Mouse (Mus musculus) right cerebral cortex, postnatal 36 days (tissue): ENCODE measurements around the gene Rer1.

ENCODE experiments used
- DNase-seq, 2 experiments: peaks; one replicate each; pipeline ENCODE4 v3.0.0; 2022; ENCODE audit warnings: low spot score in 2 of 2, mixed read lengths in 1 of 2

The Rer1 gene

DNA sequence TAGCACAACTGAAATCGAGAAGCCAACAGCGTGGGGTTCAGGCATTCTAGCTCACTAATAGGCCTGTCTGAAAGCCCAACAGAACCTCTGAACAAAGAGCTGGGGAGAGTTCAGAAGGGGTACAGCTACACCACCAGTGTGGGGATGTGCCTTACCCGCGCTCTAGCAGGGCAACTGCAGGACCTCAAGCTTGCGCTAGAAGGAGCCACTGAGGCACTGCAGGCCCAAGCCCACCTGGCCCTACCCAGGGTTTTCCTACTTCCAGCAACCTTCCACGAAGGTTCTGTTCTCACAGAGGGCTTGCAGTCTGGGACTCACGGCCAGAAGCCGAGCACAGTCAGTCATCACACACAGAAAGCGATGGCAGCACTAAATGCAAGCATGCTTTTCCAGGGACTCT, 11.0 kb downstream of the Rer1 start:
- no peak for DNase-seq

DNA sequence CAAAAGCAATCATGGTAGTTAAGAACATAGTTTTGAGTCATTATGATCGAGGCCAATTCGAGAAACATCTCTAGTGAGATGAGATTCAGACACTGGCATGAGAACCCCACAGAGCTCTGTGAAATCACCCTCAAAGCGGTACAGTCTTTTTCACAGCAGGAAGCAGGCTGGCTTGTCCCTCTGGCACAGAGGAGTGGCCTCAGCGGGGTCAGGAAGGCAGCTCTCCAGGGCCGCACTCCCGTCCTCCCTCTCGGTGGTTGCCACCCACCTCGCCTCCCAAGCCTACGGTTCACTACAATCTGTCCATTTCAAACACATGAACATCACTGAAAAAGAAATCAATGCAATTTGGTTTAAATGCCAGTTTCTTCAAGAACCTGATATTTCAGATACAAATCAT, 11.8 kb downstream of the Rer1 start:
- DNase-seq: no peak

DNA sequence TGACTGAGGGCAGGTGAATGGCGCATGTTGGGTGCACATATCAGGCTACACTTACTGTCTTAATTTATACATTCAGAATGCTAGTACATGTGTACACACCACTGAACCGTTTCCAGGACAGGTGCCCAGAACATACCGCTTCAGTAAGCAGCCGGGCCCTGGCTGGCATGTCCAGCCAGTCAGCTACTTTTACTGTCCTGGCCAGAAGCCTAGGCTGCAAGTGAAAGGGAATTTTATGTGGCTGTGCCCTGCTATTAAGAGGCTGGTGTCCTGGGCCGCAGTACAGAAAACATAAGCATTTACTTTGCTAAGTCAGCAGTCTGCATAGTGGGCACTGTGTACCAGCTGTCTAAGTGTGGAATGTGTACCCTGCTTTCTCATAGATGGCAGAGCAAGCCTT, 15.3 kb downstream of the Rer1 start:
- no peak for DNase-seq

- no peak for DNase-seq
Observed at GRCm38 (mm10) chr4:155070199-155070598, 16.0 kb downstream of the Rer1 start.

DNA sequence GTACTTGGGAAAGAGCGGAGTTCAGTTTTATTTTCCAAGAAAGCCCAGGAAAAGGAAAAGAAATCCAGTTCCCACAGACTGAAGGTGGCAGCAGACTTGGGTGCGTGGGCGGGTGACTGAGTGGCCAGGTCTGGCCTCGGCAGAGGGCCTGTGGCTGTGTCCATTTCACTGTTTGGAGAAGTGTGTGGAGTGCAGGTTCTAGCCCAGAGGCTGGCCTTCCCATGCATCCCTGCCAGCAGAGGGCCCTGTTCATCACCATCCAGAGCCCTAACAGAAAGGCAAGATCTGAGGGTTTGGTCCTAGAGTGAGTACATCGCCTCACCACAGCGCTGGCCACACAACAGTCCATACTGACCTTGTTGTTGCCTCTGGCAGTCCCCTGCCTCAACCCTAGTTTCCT, 17.0 kb downstream of the Rer1 start:
- DNase-seq: no peak

GRCm38 (mm10) chr4:155068357-155068972, 17.7 kb downstream of the Rer1 start:
- no peak for DNase-seq

DNA sequence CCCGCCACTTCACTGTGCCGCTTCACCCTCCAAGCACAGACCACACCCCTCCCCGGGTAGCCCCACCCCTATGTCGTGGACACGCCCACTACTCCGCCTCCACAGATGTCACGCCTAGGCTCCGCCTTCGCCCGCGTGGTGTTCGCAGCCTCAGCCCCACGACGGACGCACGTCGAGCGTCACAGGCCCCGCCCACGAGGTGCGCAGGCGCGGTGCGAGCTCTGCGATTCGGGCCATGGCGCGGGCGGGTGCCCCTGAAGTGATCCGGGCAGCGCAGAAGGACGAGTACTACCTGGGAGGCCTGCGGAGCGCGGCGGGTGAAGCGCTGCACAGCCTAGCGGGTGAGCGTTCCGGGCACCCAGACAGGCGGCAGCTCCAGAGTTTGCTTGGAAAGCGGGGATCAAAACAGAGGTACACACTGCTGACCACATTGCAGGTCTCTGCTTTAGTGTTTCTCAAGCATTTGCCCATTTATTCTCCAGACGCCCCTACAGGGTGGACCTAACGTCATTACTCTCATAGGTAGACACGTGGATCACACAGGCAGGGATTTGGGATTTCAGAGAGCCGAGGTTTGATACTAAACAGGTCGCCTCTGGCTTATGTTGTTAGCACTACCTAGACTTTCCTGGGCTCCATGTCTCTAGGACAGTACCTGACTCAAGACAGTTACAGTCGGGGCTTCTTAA, 19.2 kb downstream of the Rer1 start, which contains the start of gene Pex10:
Gene Pex10 (plus strand): TSS at position 183 of the 689 bp plus-strand sequence.
- peak; percentile 94 for DNase-seq

- DNase-seq: peak; percentile 84 to 86
Observed at GRCm38 (mm10) chr4:155065970-155066833, 20.0 kb downstream of the Rer1 start.

DNA sequence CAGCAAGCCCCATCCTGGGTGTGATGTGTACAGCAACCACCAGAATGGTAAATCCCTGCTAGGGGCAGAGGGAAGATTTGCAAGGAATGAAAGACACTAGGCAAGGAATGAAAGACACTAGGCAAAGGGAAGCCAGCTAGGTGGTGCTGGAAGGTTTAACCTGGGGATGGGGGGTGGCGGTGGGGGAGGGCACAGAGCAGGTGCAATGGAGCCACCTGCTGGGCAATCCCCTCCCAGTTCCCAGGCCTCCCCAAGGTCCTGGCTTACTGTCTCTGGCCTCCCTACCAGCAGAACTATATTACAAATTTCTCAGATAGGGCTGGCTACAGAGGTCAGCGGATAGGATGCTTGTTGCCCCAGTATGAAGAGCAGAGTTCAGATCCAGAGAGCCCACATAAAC, 21.7 kb downstream of the Rer1 start:
- no peak for DNase-seq

GRCm38 (mm10) chr4:155063895-155064294, 22.3 kb downstream of the Rer1 start:
- DNase-seq: no peak

DNA sequence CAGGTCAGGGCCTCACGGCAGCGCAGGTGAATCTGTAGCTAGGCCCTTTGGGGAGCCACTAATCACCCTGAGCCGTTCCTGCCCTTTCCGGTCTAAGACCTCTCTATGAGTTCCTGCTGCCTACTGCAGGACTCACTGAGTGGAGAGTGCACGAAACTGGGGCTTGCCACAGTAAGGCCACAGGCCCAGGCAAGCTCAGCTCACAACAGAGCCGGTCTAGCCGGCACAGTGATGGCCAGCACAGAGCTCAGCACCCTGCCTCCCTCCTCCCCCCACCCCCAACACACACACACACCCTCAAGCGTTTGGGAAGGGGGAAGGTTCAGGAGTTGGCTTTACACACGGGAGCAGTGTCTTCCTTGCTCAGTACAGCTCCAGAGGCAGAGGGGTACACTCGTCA, 27.9 kb downstream of the Rer1 start:
- DNase-seq: no peak

DNA sequence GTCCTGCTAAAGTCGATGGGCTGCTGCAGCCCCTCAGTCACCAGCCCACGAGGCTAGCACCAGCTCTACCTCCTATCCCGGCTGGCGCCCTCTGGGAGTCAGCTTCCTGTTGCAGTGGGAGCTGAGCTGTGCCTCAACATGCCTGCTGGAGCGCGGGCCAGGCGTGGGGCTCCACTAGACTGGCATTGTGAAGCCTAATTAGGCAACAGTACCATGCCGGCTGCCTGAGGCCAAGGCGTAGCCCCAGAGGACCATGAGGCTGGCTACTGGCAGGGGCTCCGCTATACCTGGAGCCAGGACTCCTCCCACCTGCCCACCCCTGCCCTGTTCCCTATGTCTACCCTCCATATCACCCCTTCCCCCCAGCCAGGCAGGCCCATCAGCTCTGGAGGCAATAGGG, 29.5 kb downstream of the Rer1 start, which contains the start of gene Plch2:
Gene Plch2 (minus strand): TSS at position 61 of the 400 bp plus-strand sequence.
- no peak for DNase-seq

GRCm38 (mm10) chr4:155050116-155050515, 36.1 kb downstream of the Rer1 start:
- DNase-seq: no peak

DNA sequence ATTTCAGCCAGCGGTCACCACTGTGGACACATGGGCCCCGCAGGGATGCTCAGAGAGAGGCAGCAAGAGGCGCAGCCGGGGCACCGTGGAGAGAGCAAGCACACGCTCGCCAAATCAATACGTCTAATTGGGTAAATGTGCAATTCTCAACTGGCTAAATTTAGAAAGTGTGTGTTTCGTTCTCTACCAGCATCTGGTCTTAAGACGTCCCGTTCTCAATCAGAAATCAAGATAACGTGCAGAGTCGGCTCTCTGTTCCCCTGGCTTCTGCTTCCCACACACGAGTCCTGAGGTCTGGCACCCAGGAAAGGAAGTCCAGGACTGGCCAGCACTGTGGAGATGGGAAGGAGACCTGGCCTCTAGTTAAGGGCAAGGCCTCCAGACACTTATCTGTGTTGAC, 39.5 kb downstream of the Rer1 start:
- no peak for DNase-seq

GRCm38 (mm10) chr4:155043289-155043625, 42.9 kb downstream of the Rer1 start:
- no peak for DNase-seq

GRCm38 (mm10) chr4:155042606-155043288, 43.4 kb downstream of the Rer1 start:
- DNase-seq: no peak

DNA sequence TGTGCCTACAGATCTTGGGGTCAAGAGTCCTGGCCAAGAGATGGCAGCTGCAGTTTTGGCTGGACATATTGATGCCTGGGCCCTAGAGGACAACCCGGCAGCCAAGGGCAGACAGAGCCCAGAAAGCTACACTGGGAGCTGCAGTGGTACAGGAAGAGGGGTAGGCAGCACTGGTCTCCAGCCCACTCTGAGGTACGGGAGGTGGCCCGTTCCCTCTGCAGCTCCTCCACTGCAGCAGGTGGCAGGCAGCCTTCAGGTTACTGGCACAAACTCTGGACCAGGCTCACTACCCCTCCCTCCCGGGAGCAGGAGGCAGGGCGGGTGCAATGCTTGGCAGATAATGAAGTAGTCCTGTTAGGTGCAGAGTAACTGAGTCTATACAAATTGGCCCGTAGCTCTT, 45.5 kb downstream of the Rer1 start:
- DNase-seq: no peak

- no peak for DNase-seq
Observed at GRCm38 (mm10) chr4:155040197-155040596, 46.0 kb downstream of the Rer1 start.

DNA sequence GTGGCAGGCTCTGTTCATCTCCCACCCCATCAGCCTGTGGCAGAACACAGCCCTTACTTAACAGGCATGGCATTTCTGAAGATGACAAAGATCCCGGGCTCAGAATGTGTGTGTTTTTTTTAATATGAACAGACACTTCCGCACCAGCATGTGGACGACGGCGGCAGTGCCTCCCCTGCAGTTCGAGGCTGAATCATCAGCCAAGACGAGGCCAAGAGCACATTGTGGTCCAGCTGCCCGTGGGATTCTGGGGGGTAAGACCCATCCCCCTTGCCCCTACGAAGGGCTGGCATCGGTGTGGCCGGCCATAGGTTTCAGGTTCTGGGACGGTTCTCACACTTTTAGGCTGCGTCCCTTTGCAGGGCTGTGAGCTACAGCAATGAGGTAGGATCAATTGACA, 51.4 kb downstream of the Rer1 start:
- no peak for DNase-seq

GRCm38 (mm10) chr4:155034202-155034601, 52.0 kb downstream of the Rer1 start:
- no peak for DNase-seq

- DNase-seq: no peak
Observed at GRCm38 (mm10) chr4:155033115-155033514, 53.1 kb downstream of the Rer1 start.
